Mouse (Mus musculus) heart, postnatal 0 days (tissue): Measurements from ENCODE around the gene Adora1. TPM values are rescaled to one million over a fixed set of nuclear protein-coding genes. Genes with fewer than 3 reads are reported as not detected.

ENCODE experiments used
- ATAC-seq: fragments of 200-750 bp; cut with Nextera tagmentation; 2 replicates; pipeline ENCODE4 v1.8.0; 2017; ENCODE audit warnings: low read depth, moderate number of reproducible peaks, moderate library complexity; ENCODE audit not compliant: insufficient read depth
- DNase-seq: peaks from one replicate; pipeline ENCODE4 v3.0.0-alpha.2; 2016; ENCODE audit warnings: low spot score
- H3K27ac ChIP-seq: fragments of 300-500 bp; sonication (generic); 2 replicates; pipeline ENCODE4 v1.5.1; 2014; ENCODE audit warnings: low read depth, mild to moderate bottlenecking
- H3K27me3 ChIP-seq: fragments of 300-500 bp; sonication (generic); 2 replicates; pipeline ENCODE4 v1.6.1; 2014; ENCODE audit warnings: low read length, mixed read lengths; ENCODE audit not compliant: control insufficient read depth, insufficient read depth
- H3K36me3 ChIP-seq: fragments of 300-500 bp; sonication (generic); replicated peaks from 2 replicates; pipeline ENCODE4 v1.6.1; 2014; ENCODE audit warnings: low read length, mixed read lengths; ENCODE audit not compliant: control insufficient read depth, insufficient read depth
- H3K4me1 ChIP-seq: fragments of 300-500 bp; sonication (generic); 2 replicates; pipeline ENCODE4 v1.6.1; 2014; ENCODE audit warnings: antibody characterized with exemption; ENCODE audit not compliant: control insufficient read depth, insufficient read depth
- H3K4me2 ChIP-seq: fragments of 300-500 bp; sonication (generic); 2 replicates; pipeline ENCODE4 v1.6.1; 2014; ENCODE audit warnings: low read depth, mild to moderate bottlenecking, low read length, moderate library complexity
- H3K4me3 ChIP-seq: fragments of 300-500 bp; sonication (generic); 2 replicates; pipeline ENCODE4 v1.5.1; 2014; ENCODE audit warnings: low read depth, low read length
- H3K9ac ChIP-seq: fragments of 300-500 bp; sonication (generic); replicated peaks from 2 replicates; pipeline ENCODE4 v1.6.1; 2014; ENCODE audit warnings: low read depth, low read length, mixed read lengths
- H3K9me3 ChIP-seq: fragments of 300-500 bp; sonication (generic); replicated peaks from 2 replicates; pipeline ENCODE4 v1.6.1; 2016; ENCODE audit warnings: low read length; ENCODE audit not compliant: control insufficient read depth
- CTCF ChIP-seq: IDR thresholded peaks from 2 replicates; pipeline ENCODE4 v1.5.1; 2016; ENCODE audit warnings: antibody characterized with exemption, control low read depth, low read depth
- EP300 ChIP-seq: IDR thresholded peaks from 2 replicates; pipeline ENCODE4 v1.6.1; 2016; ENCODE audit warnings: antibody characterized with exemption, low read depth
- WGBS: fragments of 180-500 bp; shearing (Covaris S2); extraction: QIAGEN DNeasy Blood & Tissue Kit; methylation state at CpG from one replicate; pipeline ENCODE4 v1.1.7; 2014; 5-methylcytosine and 5-hydroxymethylcytosine counted together
- polyA plus RNA-seq: library from polyadenylated mRNA; unstranded; fragments of >200 nt; fragmentation: Nextera tagmentation; extraction: Ambion mirVana; gene quantifications from 2 replicates; pipeline ENCODE4 v1.2.1, GENCODE M21; 2015
- total RNA-seq: library from RNA; depleted of rRNA; stranded (reverse); fragments of >200 nt; gene quantifications from 2 replicates; pipeline ENCODE4 v1.2.3, GENCODE M21; 2014; ENCODE audit warnings: low replicate concordance

The Adora1 gene
- total and polyA plus RNA-seq, 2 experiments from 2014 or later, result 12.9 to 29.2 TPM

DNA sequence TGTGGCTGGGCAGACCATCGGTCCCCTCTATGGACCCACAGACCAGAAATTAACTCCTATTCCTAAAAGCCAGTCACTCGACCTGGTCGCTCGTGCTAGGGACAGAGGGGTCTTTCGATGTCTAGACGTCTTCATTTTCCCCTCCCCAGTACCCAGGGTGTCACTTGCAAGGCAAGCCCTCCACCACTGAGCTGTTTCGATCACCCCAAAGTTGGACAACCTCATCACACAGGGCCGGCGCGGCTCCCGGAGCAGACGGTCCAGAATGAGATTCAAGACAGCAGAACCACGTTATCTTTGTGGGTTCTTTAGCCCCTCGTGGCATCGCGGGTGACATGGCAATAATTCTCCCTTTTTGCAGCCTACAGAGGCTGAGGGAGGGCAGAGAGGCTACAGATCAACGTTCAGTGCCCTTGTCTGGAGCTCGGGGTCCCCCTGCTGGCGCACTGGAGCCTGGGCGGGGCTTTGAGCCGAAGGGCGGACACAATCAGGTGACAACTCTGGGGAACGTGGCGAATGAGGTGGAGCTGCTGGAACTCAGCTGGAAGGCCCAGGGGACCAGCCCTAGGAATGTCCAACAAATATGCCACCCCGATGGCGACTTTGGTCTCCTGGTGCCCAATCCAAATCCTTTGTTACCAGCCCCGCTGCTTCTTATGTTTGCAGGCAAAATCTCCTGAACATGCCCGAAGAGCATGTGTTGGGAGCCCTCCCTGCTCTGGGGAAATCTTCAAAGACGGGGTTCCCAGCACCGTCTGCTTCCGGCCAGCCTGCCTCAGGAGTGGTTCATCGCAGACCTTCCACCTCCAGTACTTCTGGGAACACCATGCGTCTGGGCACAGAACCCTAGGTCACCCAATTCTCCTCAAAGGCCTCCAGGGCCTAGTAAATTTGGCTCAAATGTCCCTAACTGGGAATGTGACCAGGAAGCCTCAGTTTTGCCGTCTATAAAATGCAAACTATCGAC is 9.0 kb upstream of the Adora1 start:
- H3K4me1 ChIP-seq, result peaks cover 8% of the 10 kb centered on the region
- peak overlapping the region; percentile 24 for H3K4me2 ChIP-seq
- ATAC-seq, result peak; percentile 92
- DNase-seq, result peak; percentile 86
- TF ChIP-seq CTCF (peak; percentile 98), EP300 (no peak)
- H3K27me3 ChIP-seq, result no peaks in the 10 kb centered on the region
- H3K4me3 ChIP-seq, result no peak overlapping the region
- H3K9me3 ChIP-seq, result no peaks in the 10 kb centered on the region
- WGBS, result 24% methylated on average over 35 of the region's 35 CpGs
- no peak overlapping the region for H3K27ac ChIP-seq
- H3K36me3 ChIP-seq, result no peaks in the 10 kb centered on the region
- no peak overlapping the region for H3K9ac ChIP-seq

DNA sequence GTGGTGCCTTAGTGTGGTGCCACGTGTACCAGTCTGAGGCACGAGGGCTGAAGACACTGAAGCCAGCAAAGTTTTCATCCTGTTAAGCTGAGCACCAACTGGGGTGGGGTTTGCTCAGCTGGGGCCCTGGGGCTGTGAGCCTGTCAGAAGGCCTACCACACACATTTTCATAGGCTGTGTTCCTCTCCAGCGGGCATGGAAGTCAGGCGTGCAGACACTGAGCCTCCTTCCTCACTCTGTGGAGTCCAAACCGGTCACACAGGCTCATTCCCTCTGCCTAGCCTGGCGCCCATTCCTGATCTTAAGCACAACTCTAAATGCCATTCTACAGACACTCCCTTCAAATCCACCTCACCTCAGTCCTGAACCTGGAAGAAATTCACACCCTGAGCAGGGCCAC is 8.3 kb upstream of the Adora1 start:
- peaks cover 8% of the 10 kb centered on the region for H3K4me1 ChIP-seq

DNA sequence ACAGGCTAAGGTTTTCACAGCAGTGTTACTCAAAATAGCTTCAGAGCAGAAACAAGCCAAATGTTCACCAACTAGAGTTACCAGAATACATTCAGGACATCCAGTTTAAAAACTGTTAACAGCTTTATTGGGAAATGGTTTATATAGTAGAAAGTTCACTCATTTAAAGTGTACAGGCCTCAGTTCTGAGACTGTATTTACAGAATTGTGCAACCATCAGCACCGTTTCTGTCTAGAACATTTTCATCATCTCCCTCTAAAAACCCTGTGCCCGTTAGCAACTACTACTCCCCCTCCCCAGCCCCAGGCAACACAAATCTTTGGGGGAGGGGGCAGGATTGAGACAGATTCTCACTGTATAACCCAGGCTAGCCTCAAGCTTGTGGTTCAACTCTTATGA is 7.1 kb upstream of the Adora1 start:
- WGBS, result 66% methylated on average over 2 of the region's 2 CpGs
- Histone ChIP-seq H3K4me2 (no peak overlapping the region), H3K27me3 (no peaks in the 10 kb centered on the region), H3K4me3 (no peak overlapping the region), H3K36me3 (no peaks in the 10 kb centered on the region), H3K27ac (no peak overlapping the region), H3K9ac (no peak overlapping the region), H3K4me1 (peaks cover 8% of the 10 kb centered on the region), H3K9me3 (no peaks in the 10 kb centered on the region)
- TF ChIP-seq EP300 (no peak), CTCF (no peak)
- DNase-seq (no peak), ATAC-seq (no peak)

More for the DNA sequence above, 8.3 kb upstream of the Adora1 start:
- H3K27me3 ChIP-seq, result no peaks in the 10 kb centered on the region
- H3K4me3 ChIP-seq, result no peak overlapping the region
- no peak for DNase-seq
- no peak overlapping the region for H3K27ac ChIP-seq
- TF ChIP-seq EP300, result no peak
- TF ChIP-seq CTCF, result no peak
- no peaks in the 10 kb centered on the region for H3K36me3 ChIP-seq
- ATAC-seq, result no peak
- whole genome bisulfite sequencing, result 69% methylated on average over 6 of the region's 6 CpGs
- H3K9me3 ChIP-seq, result no peaks in the 10 kb centered on the region
- no peak overlapping the region for H3K4me2 ChIP-seq
- no peak overlapping the region for H3K9ac ChIP-seq

DNA sequence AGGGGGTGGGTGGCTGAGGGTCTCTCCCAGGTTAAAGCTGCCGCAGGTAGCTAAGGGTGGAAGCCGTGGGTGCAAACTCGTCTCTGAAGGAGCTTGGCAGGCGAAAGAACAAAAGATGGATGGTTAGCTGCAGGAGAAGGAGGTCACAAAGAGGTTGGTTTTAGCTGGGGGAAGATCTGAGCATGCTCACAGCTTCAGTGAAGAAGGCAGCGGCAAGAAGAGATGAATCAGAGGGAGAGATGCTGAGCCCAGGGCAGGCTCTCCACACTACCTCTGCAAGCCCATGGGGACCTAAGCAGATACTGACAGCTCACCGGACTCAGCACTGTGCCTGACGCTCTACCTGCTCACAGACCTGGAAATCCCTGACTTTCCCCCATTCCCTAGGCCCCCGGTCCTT is 6.1 kb upstream of the Adora1 start:
- H3K9me3 ChIP-seq, result no peaks in the 10 kb centered on the region
- no peak for DNase-seq
- H3K36me3 ChIP-seq, result no peaks in the 10 kb centered on the region
- H3K4me2 ChIP-seq, result no peak overlapping the region
- TF ChIP-seq EP300 (no peak), CTCF (no peak)
- H3K9ac ChIP-seq, result no peak overlapping the region
- no peak for ATAC-seq
- no peak overlapping the region for H3K4me3 ChIP-seq
- no peak overlapping the region for H3K27ac ChIP-seq
- peaks cover 8% of the 10 kb centered on the region for H3K4me1 ChIP-seq
- no peaks in the 10 kb centered on the region for H3K27me3 ChIP-seq
- WGBS, result 79% methylated on average over 8 of the region's 8 CpGs

DNA sequence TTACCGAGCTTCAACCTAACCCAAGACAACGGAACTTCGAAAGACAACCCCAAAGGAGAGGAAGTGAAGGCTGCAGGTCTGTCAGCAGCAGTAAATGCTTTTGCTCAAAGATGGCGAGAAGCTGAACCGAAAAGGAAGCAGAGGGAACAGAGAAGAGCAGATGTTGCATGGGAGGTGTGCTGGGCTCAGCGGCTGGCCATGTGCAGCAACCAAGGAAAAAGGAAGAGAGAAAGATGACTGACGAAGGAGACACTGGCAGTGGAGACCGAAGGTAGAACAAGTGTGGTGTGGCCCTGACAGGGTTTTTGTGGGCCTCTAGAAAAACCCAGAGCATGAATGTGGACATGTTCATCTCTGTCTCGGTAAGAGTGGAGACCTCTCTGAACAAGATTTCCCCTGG is 5.5 kb upstream of the Adora1 start:
- Histone ChIP-seq H3K9ac (no peak overlapping the region), H3K4me1 (peaks cover 8% of the 10 kb centered on the region), H3K4me2 (no peak overlapping the region), H3K27ac (no peak overlapping the region), H3K27me3 (no peaks in the 10 kb centered on the region), H3K36me3 (no peaks in the 10 kb centered on the region), H3K9me3 (no peaks in the 10 kb centered on the region), H3K4me3 (no peak overlapping the region)
- DNase-seq (no peak), ATAC-seq (no peak)
- no peak for TF ChIP-seq EP300
- no peak for TF ChIP-seq CTCF
- whole genome bisulfite sequencing, result 78% methylated on average over 9 of the region's 9 CpGs
